Mouse (Mus musculus): Measurements from ENCODE around the gene Mrpl1.

GRCm38 (mm10) chr5:96305786-96306185 lies 96.5 kb downstream of the Mrpl1 start:
- TF ChIP-seq MYOG (IDR thresholded peaks at IDR 0.05; ENCODE audit: control insufficient read depth, extremely low read depth, insufficient read length) = no peak
- TF ChIP-seq CTCF (IDR thresholded peaks at IDR 0.05; ENCODE audit: control insufficient read depth, insufficient read depth, insufficient read length) = no peak
- TF ChIP-seq CEBPB (IDR thresholded peaks at IDR 0.05; ENCODE audit: low read depth) = no peak
- TF ChIP-seq MYOD1 (IDR thresholded peaks at IDR 0.05; ENCODE audit: control insufficient read depth, insufficient read length, low read depth) = no peak
